Mouse (Mus musculus): ENCODE data around the gene Erich6.

The Erich6 gene

GRCm38 (mm10) chr3:58636406-58637295 is at the start of gene Erich6:
TSS of gene Erich6 (minus strand) at chr3:58637207.
- DNase-seq (ENCODE audit: low spot score in 2 of 2) = no peak

- no peak for DNase-seq (ENCODE audit: low spot score in 2 of 2)
These were observed 49.4 kb upstream of the Erich6 start for GRCm38 (mm10) chr3:58686206-58686921.

- no peak for DNase-seq (ENCODE audit: low spot score in 2 of 2)
These were observed 48.4 kb upstream of the Erich6 start for GRCm38 (mm10) chr3:58685396-58685795.

DNA sequence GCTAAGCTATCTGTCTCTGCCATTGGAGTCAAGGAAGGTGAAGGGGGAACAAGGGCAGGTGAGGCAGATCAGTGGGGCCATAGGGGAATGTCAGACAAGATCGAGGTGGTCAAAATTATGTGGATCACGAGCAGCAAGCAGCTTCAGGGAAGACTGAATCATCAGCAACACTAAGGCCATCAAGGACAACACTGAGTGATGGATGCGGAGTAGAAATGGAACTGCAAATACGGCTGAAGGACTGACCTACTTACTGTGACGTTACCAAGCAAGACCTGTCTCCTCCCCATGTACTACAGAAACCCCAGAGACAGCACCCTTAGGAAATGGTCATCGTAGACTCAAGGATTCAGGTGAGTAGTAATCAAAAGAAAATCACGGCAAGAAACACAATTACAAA is 46.3 kb upstream of the Erich6 start:
- no peak for DNase-seq (ENCODE audit: low spot score in 2 of 2)

- no peak for DNase-seq (ENCODE audit: low spot score in 2 of 2)
These were observed 45.3 kb upstream of the Erich6 start for GRCm38 (mm10) chr3:58682336-58682735.

- DNase-seq (ENCODE audit: low spot score in 2 of 2) = no peak
These were observed 44.8 kb upstream of the Erich6 start for GRCm38 (mm10) chr3:58681831-58682230.

GRCm38 (mm10) chr3:58680943-58681637 is 44.1 kb upstream of the Erich6 start:
- no peak for DNase-seq (ENCODE audit: low spot score in 2 of 2)

DNA sequence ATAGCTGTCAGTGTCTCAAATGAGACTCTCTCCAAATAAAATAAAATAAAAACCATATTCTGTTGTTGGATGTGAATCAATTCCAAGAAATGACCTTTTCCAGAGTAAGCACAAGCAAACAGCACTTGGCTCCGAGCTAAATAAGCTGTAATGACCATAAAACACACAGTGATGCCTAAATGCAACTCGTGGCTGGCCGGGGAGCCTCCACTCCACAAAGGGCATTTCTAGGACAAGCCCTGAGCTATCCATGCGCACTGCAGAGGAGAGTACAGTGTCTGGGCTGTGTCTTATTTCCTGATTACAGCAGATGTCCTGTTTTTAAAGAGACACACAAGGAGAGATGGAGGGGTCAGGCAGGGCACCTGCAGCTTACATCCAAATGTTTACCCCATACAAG is 43.0 kb upstream of the Erich6 start:
- no peak for DNase-seq (ENCODE audit: low spot score in 2 of 2)

GRCm38 (mm10) chr3:58678905-58679304 is 41.9 kb upstream of the Erich6 start:
- no peak for DNase-seq (ENCODE audit: low spot score in 2 of 2)

DNA sequence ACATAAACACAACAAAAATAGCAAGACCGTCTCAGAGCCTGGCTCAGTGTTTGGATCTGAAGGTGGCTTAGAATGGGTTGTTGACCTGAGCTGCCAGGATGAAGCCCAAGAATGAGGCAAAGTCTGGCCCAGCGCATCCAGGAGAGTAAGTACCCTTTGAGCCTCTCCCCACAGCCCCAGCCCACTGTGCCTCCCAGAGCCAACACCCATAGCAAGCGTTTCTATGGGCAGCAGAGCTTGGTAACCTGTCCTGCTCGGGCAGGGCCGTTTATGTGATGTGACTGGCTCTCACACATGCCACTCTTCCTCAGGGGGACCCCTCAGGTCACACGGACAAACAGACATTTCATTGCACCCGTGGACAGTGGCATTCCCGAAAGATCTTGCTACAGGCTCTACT is 41.4 kb upstream of the Erich6 start:
- no peak for DNase-seq (ENCODE audit: low spot score in 2 of 2)

DNA sequence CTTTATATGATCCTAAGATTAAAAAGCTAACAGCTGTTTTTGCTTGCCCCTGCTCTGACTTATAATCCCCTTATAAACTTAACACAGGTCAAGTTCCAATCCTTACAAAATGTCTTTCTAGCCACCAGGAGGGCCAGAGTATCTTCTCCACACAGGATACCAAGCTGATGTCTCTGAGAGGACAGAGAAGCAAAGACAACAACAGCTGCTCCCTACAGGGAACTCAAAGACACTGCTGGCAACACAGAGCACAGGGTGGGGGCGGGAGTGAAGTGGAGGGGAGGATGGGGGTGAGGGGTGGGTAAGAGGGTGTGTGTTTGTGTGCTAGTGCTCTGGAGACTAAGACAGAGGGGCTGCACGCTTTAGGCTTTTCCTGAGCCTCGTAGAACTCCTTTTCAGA is 40.6 kb upstream of the Erich6 start:
- no peak for DNase-seq (ENCODE audit: low spot score in 2 of 2)

DNA sequence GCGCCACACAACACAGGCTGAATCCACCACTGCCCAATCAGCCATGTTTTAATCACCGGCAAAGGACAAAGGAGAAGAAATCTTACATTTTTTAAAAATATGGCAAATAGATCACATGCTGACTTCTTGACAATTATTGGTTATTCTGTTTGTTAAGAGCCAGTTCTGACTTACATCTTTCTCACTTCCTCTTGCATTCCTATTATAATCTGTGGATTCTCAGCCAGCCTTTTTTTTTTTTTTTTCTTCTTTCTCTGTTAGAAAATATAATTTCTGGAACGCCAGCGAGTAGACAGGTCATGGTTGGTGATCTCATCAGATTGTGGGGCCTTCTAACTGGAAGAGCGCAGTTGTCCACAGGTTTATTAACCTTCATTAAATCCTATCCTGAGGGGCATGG is 36.3 kb upstream of the Erich6 start:
- no peak for DNase-seq (ENCODE audit: low spot score in 2 of 2)

DNA sequence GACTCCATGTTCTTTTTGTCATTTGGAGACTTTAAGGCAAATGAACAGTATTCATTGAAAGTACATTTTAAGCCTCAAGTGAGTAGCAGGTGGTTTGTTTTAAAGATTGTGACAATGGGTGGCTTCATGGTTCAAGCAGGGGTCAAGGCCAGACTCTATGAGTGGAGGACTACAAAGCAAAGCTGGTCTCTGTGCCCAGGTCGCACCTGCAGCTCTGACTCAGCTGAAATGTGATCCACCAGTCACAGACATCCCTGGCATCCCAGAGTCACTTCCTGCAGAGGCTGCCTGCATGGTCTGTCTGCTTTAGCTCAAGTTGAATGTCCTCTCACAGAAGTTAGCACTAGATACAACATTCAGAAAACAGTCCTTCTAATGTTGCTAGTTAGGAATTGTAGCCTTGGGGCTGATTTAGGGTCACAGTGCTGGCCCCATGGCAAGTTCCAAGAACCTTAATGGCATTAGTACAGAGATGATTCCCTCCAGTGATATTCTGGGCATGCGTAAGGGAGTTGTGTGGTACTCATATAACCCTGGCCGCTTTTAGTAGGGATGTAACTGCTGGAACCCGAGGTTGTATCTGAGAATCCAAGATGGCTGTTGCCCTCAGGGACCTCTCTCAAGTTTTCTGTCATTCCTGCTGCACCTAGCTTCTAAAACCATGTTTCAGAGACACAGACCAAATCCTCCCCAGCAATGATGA is 35.6 kb upstream of the Erich6 start:
- DNase-seq (ENCODE audit: low spot score in 2 of 2) = no peak

GRCm38 (mm10) chr3:58671616-58672250 is 34.7 kb upstream of the Erich6 start:
- DNase-seq (ENCODE audit: low spot score in 2 of 2) = no peak

GRCm38 (mm10) chr3:58663970-58664369 is 27.0 kb upstream of the Erich6 start:
- no peak for DNase-seq (ENCODE audit: low spot score in 2 of 2)

DNA sequence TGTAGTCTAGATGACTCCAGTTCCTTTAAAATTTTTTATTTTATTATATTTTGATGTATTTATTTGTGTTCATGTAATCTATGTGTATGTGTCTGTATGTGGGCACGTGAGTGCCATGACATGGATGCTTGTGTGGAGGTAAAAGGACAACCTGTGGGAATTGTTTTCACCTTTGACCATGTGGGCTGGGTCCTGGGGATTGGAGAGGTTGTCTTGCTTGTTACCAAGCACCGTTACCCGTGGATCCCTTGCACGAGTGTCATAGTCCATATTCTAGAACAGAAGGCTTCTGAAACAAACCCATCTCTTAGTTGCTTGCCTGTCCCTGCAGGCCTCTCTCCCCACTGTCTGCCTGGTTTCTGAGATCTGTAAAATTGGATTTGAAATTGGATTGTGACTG is 23.6 kb upstream of the Erich6 start:
- DNase-seq (ENCODE audit: low spot score in 2 of 2) = no peak

GRCm38 (mm10) chr3:58657356-58657755 is 20.3 kb upstream of the Erich6 start:
- DNase-seq (ENCODE audit: low spot score in 2 of 2) = peak; percentile 32 to 64

DNA sequence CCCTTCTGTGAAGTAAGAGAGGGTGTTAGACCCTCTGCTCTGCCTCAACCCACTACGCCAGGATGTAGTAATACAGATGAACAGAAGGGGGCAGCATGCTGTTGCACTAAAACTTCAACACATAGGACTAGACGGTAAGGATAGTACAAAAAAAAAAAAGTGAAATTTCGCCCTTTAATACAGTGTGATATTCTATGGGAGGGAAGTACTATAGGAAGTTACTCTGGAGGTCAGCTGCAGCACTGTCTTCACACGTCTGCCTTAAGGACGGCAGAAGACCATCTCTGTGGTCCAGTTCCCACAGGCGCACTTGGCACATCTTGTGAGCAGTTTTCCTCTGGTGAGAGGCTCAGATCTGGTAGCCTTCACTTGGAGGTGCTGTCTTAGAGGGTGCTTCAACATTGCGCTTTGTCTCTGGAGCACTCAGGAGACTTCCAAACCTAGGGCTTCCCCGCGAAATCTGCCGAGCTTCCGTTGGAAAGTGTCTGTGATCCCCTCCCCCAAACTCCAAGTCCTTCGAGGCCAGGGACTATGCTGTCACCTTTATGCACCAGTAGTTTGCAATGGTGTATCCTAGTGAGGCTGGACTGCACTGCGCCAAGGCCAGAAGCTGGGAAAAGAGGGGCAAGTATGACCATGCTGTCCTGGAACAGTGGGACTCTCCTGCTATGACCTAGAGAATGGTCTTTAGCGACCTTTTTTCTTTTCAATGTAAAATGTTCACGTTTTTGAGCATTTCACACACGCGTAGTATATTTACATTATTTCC is 18.5 kb upstream of the Erich6 start:
- DNase-seq (ENCODE audit: low spot score in 2 of 2) = peak in 1 of 2 experiments; percentile 54

DNA sequence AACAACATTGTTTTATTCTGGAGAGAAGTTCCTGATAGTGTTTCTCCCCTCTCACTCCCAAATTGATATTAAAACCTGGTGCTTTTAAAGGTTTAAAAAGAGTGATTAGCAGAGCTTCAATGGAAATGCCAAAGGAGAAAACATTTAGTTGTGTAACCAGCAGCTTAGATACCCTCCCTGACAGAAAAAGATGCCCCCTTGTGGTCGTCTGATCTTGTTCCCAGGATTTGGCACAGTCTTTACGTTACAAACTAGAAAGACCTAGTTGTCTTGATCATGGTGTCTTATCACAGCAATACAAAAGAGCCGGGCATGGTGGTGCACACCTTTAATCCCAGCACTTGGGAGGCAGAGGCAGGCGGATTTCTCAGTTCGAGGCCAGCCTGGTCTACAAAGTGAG is 16.9 kb upstream of the Erich6 start:
- peak in 1 of 2 experiments; percentile 42 for DNase-seq (ENCODE audit: low spot score in 2 of 2)

- no peak for DNase-seq (ENCODE audit: low spot score in 2 of 2)
These were observed 13.3 kb upstream of the Erich6 start for GRCm38 (mm10) chr3:58650328-58650727.

DNA sequence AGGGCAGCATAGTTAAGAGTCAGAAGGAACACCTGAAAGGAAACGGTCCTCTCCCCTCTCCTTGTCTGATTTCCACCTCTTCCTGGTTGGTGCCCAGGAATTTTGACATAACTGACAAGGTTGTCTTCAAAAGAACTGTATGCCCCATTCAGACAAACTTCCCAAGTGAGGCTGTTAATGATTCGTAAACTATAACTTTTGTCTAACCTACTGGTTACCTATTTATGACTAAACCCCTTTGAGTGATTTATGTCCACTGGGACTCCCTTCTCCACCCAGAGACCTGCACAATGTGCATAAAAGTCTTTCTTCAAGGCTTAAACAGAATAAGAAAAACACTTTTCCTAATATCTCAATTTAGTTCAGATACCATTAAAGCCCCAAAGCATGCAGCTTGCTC is 10.2 kb upstream of the Erich6 start:
- no peak for DNase-seq (ENCODE audit: low spot score in 2 of 2)
